Mouse (Mus musculus) stomach, postnatal 0 days (tissue): ENCODE measurements at regions not wholly inside any gene's neighbourhood (a gene's known extent, or its start where the extent isn't known, plus 50 kb on each side); places are given as distances from the start of the nearest gene placed in this dataset.

Source experiments
- ATAC-seq: fragments of 200-750 bp; cut with Nextera tagmentation; 2 replicates; pipeline ENCODE4 v1.8.0; 2017; ENCODE audit not compliant: low FRiP score, low TSS enrichment
- DNase-seq: peaks from one replicate; pipeline ENCODE4 v3.0.0-alpha.2; 2016; ENCODE audit warnings: low spot score
- H3K27ac ChIP-seq: fragments of 300-500 bp; sonication (generic); replicated peaks from 2 replicates; pipeline ENCODE4 v1.5.1; 2014; ENCODE audit warnings: mild to moderate bottlenecking, control low read depth
- H3K27me3 ChIP-seq: fragments of 300-500 bp; sonication (generic); 2 replicates; pipeline ENCODE4 v1.6.1; 2014; ENCODE audit warnings: low read length; ENCODE audit not compliant: control insufficient read depth, insufficient read depth
- H3K36me3 ChIP-seq: fragments of 300-500 bp; sonication (generic); 2 replicates; pipeline ENCODE4 v1.6.1; 2014; ENCODE audit warnings: low read length, mixed read lengths; ENCODE audit not compliant: control insufficient read depth, insufficient read depth
- H3K4me1 ChIP-seq: fragments of 300-500 bp; sonication (generic); replicated peaks from 2 replicates; pipeline ENCODE4 v1.6.1; 2014; ENCODE audit warnings: antibody characterized with exemption; ENCODE audit not compliant: control insufficient read depth, insufficient read depth
- H3K4me2 ChIP-seq: fragments of 300-500 bp; sonication (generic); replicated peaks from 2 replicates; pipeline ENCODE4 v1.6.1; 2014; ENCODE audit warnings: low read depth, mild to moderate bottlenecking, control low read depth, moderate library complexity
- H3K4me3 ChIP-seq: fragments of 300-500 bp; sonication (generic); 2 replicates; pipeline ENCODE4 v1.5.1; 2014; ENCODE audit warnings: low read depth, low read length, control low read depth
- H3K9ac ChIP-seq: fragments of 300-500 bp; sonication (generic); 2 replicates; pipeline ENCODE4 v1.6.1; 2014; ENCODE audit warnings: mild to moderate bottlenecking, low read length, control low read depth, mixed read lengths
- H3K9me3 ChIP-seq: fragments of 300-500 bp; sonication (generic); 2 replicates; pipeline ENCODE4 v1.6.1; 2016; ENCODE audit warnings: low read length; ENCODE audit not compliant: control insufficient read depth
- CTCF ChIP-seq: IDR thresholded peaks from 2 replicates; pipeline ENCODE4 v1.5.1; 2016; ENCODE audit warnings: antibody characterized with exemption, low read depth, mild to moderate bottlenecking, moderate library complexity
- EP300 ChIP-seq: optimal IDR thresholded peaks from 2 replicates; pipeline ENCODE3; 2016; ENCODE audit warnings: antibody characterized with exemption
- WGBS: fragments of 180-500 bp; shearing (Covaris S2); extraction: QIAGEN DNeasy Blood & Tissue Kit; methylation state at CpG from one replicate; pipeline ENCODE4 v1.1.7; 2014; 5-methylcytosine and 5-hydroxymethylcytosine counted together

- peak; percentile 44 for DNase-seq
- no peak overlapping the region for H3K27ac ChIP-seq
These were observed 221.7 kb upstream of the Klf3 start for GRCm38 (mm10) chr5:64581461-64581860.

GRCm38 (mm10) chr5:64582031-64582430, 221.2 kb upstream of the Klf3 start:
- H3K9me3 ChIP-seq = no peaks in the 10 kb centered on the region
- H3K4me1 ChIP-seq = peaks cover 6% of the 10 kb centered on the region
- H3K4me3 ChIP-seq = no peak overlapping the region
- H3K27ac ChIP-seq = no peak overlapping the region
- DNase-seq = no peak
- no peak for ATAC-seq
- TF ChIP-seq EP300 (no peak), CTCF (no peak)
- 66% methylated on average over 9 of the region's 9 CpGs for WGBS
- no peak overlapping the region for H3K4me2 ChIP-seq
- H3K9ac ChIP-seq = no peak overlapping the region
- H3K36me3 ChIP-seq = no peaks in the 10 kb centered on the region
- H3K27me3 ChIP-seq = no peaks in the 10 kb centered on the region

More at GRCm38 (mm10) chr5:64581461-64581860, 221.7 kb upstream of the Klf3 start:
- WGBS = 61% methylated on average over 8 of the region's 8 CpGs
- H3K27me3 ChIP-seq = no peaks in the 10 kb centered on the region
- H3K9me3 ChIP-seq = no peaks in the 10 kb centered on the region
- no peak overlapping the region for H3K9ac ChIP-seq
- peaks cover 6% of the 10 kb centered on the region for H3K4me1 ChIP-seq
- ATAC-seq = no peak; the same call in 1 of the 2 replicates
- H3K36me3 ChIP-seq = no peaks in the 10 kb centered on the region
- TF ChIP-seq CTCF (peak; percentile 57), EP300 (no peak)
- H3K4me3 ChIP-seq = no peak overlapping the region
- no peak overlapping the region for H3K4me2 ChIP-seq

- H3K9ac ChIP-seq = no peak overlapping the region
- ATAC-seq (no peak), DNase-seq (no peak)
- H3K36me3 ChIP-seq = no peaks in the 10 kb centered on the region
- no peaks in the 10 kb centered on the region for H3K9me3 ChIP-seq
- TF ChIP-seq EP300 (no peak), CTCF (no peak)
- H3K27me3 ChIP-seq = no peaks in the 10 kb centered on the region
- H3K27ac ChIP-seq = no peak overlapping the region
- peaks cover 4% of the 10 kb centered on the region; the same call in 1 of the 2 replicates for H3K4me1 ChIP-seq
- 27% methylated on average over 1 of the region's 1 CpGs for WGBS
- no peak overlapping the region for H3K4me3 ChIP-seq
- no peak overlapping the region for H3K4me2 ChIP-seq
These were observed 218.9 kb upstream of the Klf3 start for GRCm38 (mm10) chr5:64584308-64584707.

GRCm38 (mm10) chr5:64585076-64585786, 218.0 kb upstream of the Klf3 start:
- Histone ChIP-seq H3K27ac (no peak overlapping the region), H3K4me2 (no peak overlapping the region), H3K27me3 (no peaks in the 10 kb centered on the region), H3K36me3 (no peaks in the 10 kb centered on the region), H3K9ac (no peak overlapping the region), H3K4me3 (no peak overlapping the region), H3K9me3 (no peaks in the 10 kb centered on the region), H3K4me1 (no peaks in the 10 kb centered on the region)
- ATAC-seq (no peak), DNase-seq (no peak)
- 82% methylated on average over 6 of the region's 6 CpGs for WGBS
- TF ChIP-seq CTCF (no peak), EP300 (no peak)

GRCm38 (mm10) chr5:64586316-64586715, 216.9 kb upstream of the Klf3 start:
- H3K27ac ChIP-seq = no peak overlapping the region
- DNase-seq (no peak), ATAC-seq (no peak)
- no peaks in the 10 kb centered on the region for H3K9me3 ChIP-seq
- H3K36me3 ChIP-seq = no peaks in the 10 kb centered on the region
- H3K4me2 ChIP-seq = no peak overlapping the region
- WGBS = 80% methylated on average over 6 of the region's 6 CpGs
- no peaks in the 10 kb centered on the region for H3K27me3 ChIP-seq
- H3K4me3 ChIP-seq = no peak overlapping the region
- no peak overlapping the region for H3K9ac ChIP-seq
- no peaks in the 10 kb centered on the region for H3K4me1 ChIP-seq
- TF ChIP-seq EP300 (no peak), CTCF (no peak)

GRCm38 (mm10) chr5:64586933-64587332, 216.3 kb upstream of the Klf3 start:
- no peak for ATAC-seq
- DNase-seq = no peak
- Histone ChIP-seq H3K9me3 (no peaks in the 10 kb centered on the region), H3K36me3 (no peaks in the 10 kb centered on the region), H3K4me3 (no peak overlapping the region), H3K9ac (no peak overlapping the region), H3K4me1 (no peaks in the 10 kb centered on the region), H3K27ac (no peak overlapping the region), H3K27me3 (no peaks in the 10 kb centered on the region), H3K4me2 (no peak overlapping the region)
- TF ChIP-seq EP300 = no peak
- peak; percentile 43 for TF ChIP-seq CTCF
- WGBS = 85% methylated on average over 3 of the region's 3 CpGs
